Comparison of ENCODE assay signal across 29 mouse cellular contexts in genomic region chr9:93232562-93232961, GRCm38 (mm10).
"Had no signal": no experiment of that assay in that cellular context is flagged by ENCODE, and none has a peak within 500 bp of the region (broad histone marks: within the 10 kb centered on the region; RNA-seq: fewer than 3 reads in every experiment).

No protein-coding gene starts in this region.

- ATAC-seq: forebrain, embryonic 13.5 days; forebrain, embryonic 14.5 days; forebrain, embryonic 15.5 days; forebrain, embryonic 16.5 days; forebrain, postnatal 0 days had no signal

- DNase-seq: cerebellum, adult 18-20 months; cerebellum, adult 2 months; cerebellum, adult 8-10 months; cerebellum, adult 9-10 months; cerebellum, adult 9-11 months; cerebellum, postnatal 10 days; cerebellum, postnatal 14 days; cerebellum, postnatal 36 days; embryo, embryonic 11 days; forebrain, postnatal 0 days; gastrocnemius, adult 2 months; gastrocnemius, postnatal 10 days; gastrocnemius, postnatal 14 days; gastrocnemius, postnatal 25 days; gastrocnemius, postnatal 36 days; heart, adult 11 months; heart, adult 18-20 months; heart, adult 2 months had no signal

- H3K4me3 ChIP-seq: embryonic facial prominence, embryonic 10.5 days; embryonic facial prominence, embryonic 12.5 days; embryonic facial prominence, embryonic 13.5 days; embryonic facial prominence, embryonic 15.5 days; erythroblast, embryonic 14.5 days; forebrain, embryonic 10.5 days; forebrain, embryonic 12.5 days; forebrain, embryonic 13.5 days; forebrain, embryonic 15.5 days; gastrocnemius, adult 2 months; heart, adult 2 months had no signal

- H3K9me3 ChIP-seq: embryonic facial prominence, embryonic 10.5 days; embryonic facial prominence, embryonic 12.5 days; embryonic facial prominence, embryonic 13.5 days; embryonic facial prominence, embryonic 15.5 days; forebrain, embryonic 10.5 days; forebrain, embryonic 12.5 days; forebrain, embryonic 13.5 days; forebrain, embryonic 15.5 days had no signal

- H3K36me3 ChIP-seq: embryonic facial prominence, embryonic 10.5 days; embryonic facial prominence, embryonic 12.5 days; embryonic facial prominence, embryonic 13.5 days; embryonic facial prominence, embryonic 15.5 days; forebrain, embryonic 10.5 days; forebrain, embryonic 12.5 days; forebrain, embryonic 15.5 days had no signal

- H3K4me2 ChIP-seq: embryonic facial prominence, embryonic 12.5 days; embryonic facial prominence, embryonic 13.5 days; embryonic facial prominence, embryonic 15.5 days; forebrain, embryonic 12.5 days; forebrain, embryonic 13.5 days; forebrain, embryonic 15.5 days had no signal

- H3K9ac ChIP-seq: embryonic facial prominence, embryonic 12.5 days; embryonic facial prominence, embryonic 13.5 days; embryonic facial prominence, embryonic 15.5 days; forebrain, embryonic 12.5 days; forebrain, embryonic 13.5 days; forebrain, embryonic 15.5 days; forebrain, postnatal 0 days had no signal

- H3K27me3 ChIP-seq: embryonic facial prominence, embryonic 12.5 days; embryonic facial prominence, embryonic 13.5 days; embryonic facial prominence, embryonic 15.5 days; forebrain, embryonic 12.5 days; forebrain, embryonic 13.5 days; forebrain, embryonic 15.5 days had no signal

- H3K27ac ChIP-seq: embryonic facial prominence, embryonic 10.5 days; embryonic facial prominence, embryonic 12.5 days; embryonic facial prominence, embryonic 13.5 days; embryonic facial prominence, embryonic 15.5 days; forebrain, embryonic 10.5 days; forebrain, embryonic 12.5 days; forebrain, embryonic 13.5 days; forebrain, embryonic 15.5 days; gastrocnemius, adult 2 months; heart, adult 2 months had no signal

- H3K4me1 ChIP-seq: embryonic facial prominence, embryonic 10.5 days; embryonic facial prominence, embryonic 12.5 days; embryonic facial prominence, embryonic 13.5 days; embryonic facial prominence, embryonic 15.5 days; forebrain, embryonic 10.5 days; forebrain, embryonic 12.5 days; forebrain, embryonic 13.5 days; forebrain, embryonic 15.5 days had no signal
